Mouse (Mus musculus) midbrain, embryonic 11.5 days (tissue): ENCODE measurements around the gene Naxe. TPM values are rescaled to one million over a fixed set of nuclear protein-coding genes. Genes with fewer than 3 reads are reported as not detected.

Experiments
- polyA plus RNA-seq: library from polyadenylated mRNA; unstranded; fragments of >200 nt; fragmentation: Nextera tagmentation; extraction: Ambion mirVana; gene quantifications from 2 replicates; pipeline ENCODE4 v1.2.1, GENCODE M21; 2014

Naxe gene
- polyA plus RNA-seq, 1 experiment from 2014 or later: 126 TPM

Other genes with a start within 250 kb of the Naxe start
- 5.4 and 6.9 TPM in 2 replicates for gene Pear1, start 234.2 kb downstream of the Naxe start, polyA plus RNA-seq
- gene Sh2d2a, start 211.7 kb downstream of the Naxe start, polyA plus RNA-seq: not detected in 2 replicates
- gene Prcc, start 172.9 kb downstream of the Naxe start, polyA plus RNA-seq: 18.4 and 20.4 TPM in 2 replicates
- 245 and 268 TPM in 2 replicates for gene Hdgf, start 152.2 kb downstream of the Naxe start, polyA plus RNA-seq
- gene Mrpl24, start 139.0 kb downstream of the Naxe start, polyA plus RNA-seq: 73.9 and 84.5 TPM in 2 replicates
- 53.9 and 54.8 TPM in 2 replicates for gene Isg20l2, start 128.2 kb downstream of the Naxe start, polyA plus RNA-seq
- 14.6 and 17.0 TPM in 2 replicates for gene Rrnad1, start 127.8 kb downstream of the Naxe start, polyA plus RNA-seq
- gene Crabp2, start 109.8 kb downstream of the Naxe start, polyA plus RNA-seq: 539 and 540 TPM in 2 replicates
- gene Nes, start 87.4 kb downstream of the Naxe start, polyA plus RNA-seq: 70.3 and 85.4 TPM in 2 replicates
- gene Bcan, start 58.3 kb downstream of the Naxe start, polyA plus RNA-seq: 0.37 and 0.44 TPM in 2 replicates
- 0.11 TPM in 1 of 2 replicates, not detected in the other for gene Hapln2, start 30.9 kb downstream of the Naxe start, polyA plus RNA-seq
- 31.8 and 32.9 TPM in 2 replicates for gene Gpatch4, start 15.4 kb downstream of the Naxe start, polyA plus RNA-seq
- gene Ttc24, start 19.8 kb upstream of the Naxe start, polyA plus RNA-seq: not detected in 2 replicates
- gene Iqgap3, start 23.5 kb upstream of the Naxe start, polyA plus RNA-seq: 15.0 and 16.5 TPM in 2 replicates
- 9.0 and 10.9 TPM in 2 replicates for gene Mef2d, start 83.9 kb upstream of the Naxe start, polyA plus RNA-seq
- gene Rhbg, start 196.2 kb upstream of the Naxe start, polyA plus RNA-seq: 0.15 TPM in 1 of 2 replicates, not detected in the other
- 0.11 TPM in 1 of 2 replicates, not detected in the other for gene Gm38392, start 228.7 kb upstream of the Naxe start, polyA plus RNA-seq
- gene Tsacc, start 238.5 kb upstream of the Naxe start, polyA plus RNA-seq: 7.5 and 7.9 TPM in 2 replicates
- gene Cct3, start 238.6 kb upstream of the Naxe start, polyA plus RNA-seq: 746 and 783 TPM in 2 replicates